Mouse (Mus musculus) myocyte (in vitro differentiated cells): ENCODE measurements around the gene Hfm1.

Experiments used
- CEBPB ChIP-seq: IDR thresholded peaks from 2 replicates; pipeline ENCODE4 v1.6.1; 2011; ENCODE audit warnings: mild to moderate bottlenecking, moderate library complexity; ENCODE audit not compliant: poor library complexity, insufficient read depth, severe bottlenecking
- E2F4 ChIP-seq: IDR thresholded peaks from one replicate; pipeline ENCODE4 v1.6.1; 2011; ENCODE audit warnings: mild to moderate bottlenecking, control low read depth, moderate library complexity; ENCODE audit not compliant: insufficient read depth
- MAX ChIP-seq: IDR thresholded peaks from one replicate; pipeline ENCODE4 v1.6.1; 2011; ENCODE audit warnings: low read depth, mild to moderate bottlenecking, control low read depth
- POLR2A ChIP-seq: IDR thresholded peaks from one replicate; pipeline ENCODE4 v1.6.1; 2011; ENCODE audit warnings: low read depth, mild to moderate bottlenecking, control low read depth, moderate library complexity; ENCODE audit not compliant: insufficient read length
- POLR2AphosphoS2 ChIP-seq: IDR thresholded peaks from one replicate; pipeline ENCODE4 v1.6.1; 2011; ENCODE audit warnings: low read depth, control low read depth; ENCODE audit not compliant: insufficient read length
- TCF12 ChIP-seq: IDR thresholded peaks from one replicate; pipeline ENCODE4 v1.6.1; 2011; ENCODE audit warnings: mild to moderate bottlenecking, control low read depth; ENCODE audit not compliant: poor library complexity, insufficient read depth, severe bottlenecking
- USF1 ChIP-seq: IDR thresholded peaks from one replicate; pipeline ENCODE4 v1.6.1; 2011; ENCODE audit warnings: low read depth, mild to moderate bottlenecking, control low read depth, moderate library complexity

GRCm38 (mm10) chr5:106830775-106831174, 95.3 kb downstream of the Hfm1 start:
- TF ChIP-seq E2F4, result no peak
- no peak for TF ChIP-seq POLR2A
- TF ChIP-seq CEBPB, result no peak
- no peak for TF ChIP-seq TCF12
- TF ChIP-seq MAX, result no peak
- no peak for TF ChIP-seq POLR2AphosphoS2
- TF ChIP-seq USF1, result no peak
